Mouse (Mus musculus) thymus, postnatal 14 days (tissue): ENCODE data around the gene 1700001C19Rik.

Experiments
- DNase-seq: peaks from one replicate; pipeline ENCODE4 v3.0.0; 2021

1700001C19Rik gene

GRCm38 (mm10) chr17:47461688-47462087 lies 24.5 kb upstream of the 1700001C19Rik start:
- no peak for DNase-seq

- DNase-seq, result no peak
Observed at GRCm38 (mm10) chr17:47459341-47459919, 22.3 kb upstream of the 1700001C19Rik start.

DNA sequence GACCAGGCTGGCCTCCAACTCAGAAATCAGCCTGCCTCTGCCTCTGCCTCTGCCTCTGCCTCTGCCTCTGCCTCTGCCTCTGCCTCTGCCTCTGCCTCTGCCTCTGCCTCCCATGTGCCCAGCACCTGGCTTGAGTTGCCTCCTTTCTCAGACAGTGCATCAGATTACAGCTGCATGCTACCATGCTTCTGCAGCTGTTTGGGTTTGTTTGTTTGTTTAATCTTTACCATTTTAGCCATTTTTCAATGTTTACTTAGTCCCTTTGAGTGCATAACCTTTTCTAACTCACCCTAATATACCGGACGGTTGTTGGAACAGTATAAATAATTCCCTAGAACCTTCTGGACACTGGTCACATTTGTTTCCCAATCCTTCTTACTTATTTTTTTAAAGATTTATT lies 21.8 kb upstream of the 1700001C19Rik start:
- DNase-seq, result no peak

DNA sequence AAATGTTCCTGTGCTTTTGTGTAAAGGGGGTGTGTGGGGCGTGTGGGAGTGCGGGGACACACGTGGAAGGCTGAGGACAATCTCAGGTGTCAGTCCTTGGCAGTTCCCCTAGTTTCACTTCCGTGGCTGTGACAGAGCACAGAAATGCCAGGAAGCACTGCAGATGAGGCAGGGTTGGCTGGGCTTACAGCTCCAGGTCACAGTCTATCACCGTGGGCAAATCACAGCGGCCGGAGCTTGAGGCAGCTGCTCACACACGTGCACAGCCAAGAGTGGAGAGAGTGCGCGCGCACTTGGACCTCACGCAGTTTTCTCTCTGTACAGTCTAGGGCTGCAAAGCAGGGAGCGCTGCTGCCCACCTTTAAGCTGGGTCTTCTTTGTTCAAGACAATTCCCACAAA lies 21.1 kb upstream of the 1700001C19Rik start:
- DNase-seq, result no peak

DNA sequence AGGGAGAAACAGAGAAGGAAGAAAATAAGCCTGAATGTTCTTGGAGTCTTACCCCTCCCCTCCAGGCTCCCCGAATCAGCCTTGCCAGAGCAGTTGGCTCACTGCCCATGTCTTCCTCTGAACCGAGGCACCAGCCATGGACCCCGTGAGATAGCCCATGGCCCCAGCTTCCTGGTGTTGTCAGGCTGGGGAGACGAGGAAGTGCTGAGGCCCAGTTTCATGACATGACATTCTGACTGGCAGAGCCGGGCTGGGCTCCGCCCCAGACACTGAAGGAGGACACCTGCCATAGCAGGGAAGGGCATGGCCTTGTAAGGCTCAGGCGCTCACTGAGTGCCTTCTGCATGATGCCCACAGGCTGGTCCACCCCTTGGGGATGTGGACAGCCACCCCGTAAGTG lies 17.5 kb upstream of the 1700001C19Rik start:
- DNase-seq, result peak; percentile 51

GRCm38 (mm10) chr17:47452886-47453285 lies 15.7 kb upstream of the 1700001C19Rik start:
- no peak for DNase-seq

DNA sequence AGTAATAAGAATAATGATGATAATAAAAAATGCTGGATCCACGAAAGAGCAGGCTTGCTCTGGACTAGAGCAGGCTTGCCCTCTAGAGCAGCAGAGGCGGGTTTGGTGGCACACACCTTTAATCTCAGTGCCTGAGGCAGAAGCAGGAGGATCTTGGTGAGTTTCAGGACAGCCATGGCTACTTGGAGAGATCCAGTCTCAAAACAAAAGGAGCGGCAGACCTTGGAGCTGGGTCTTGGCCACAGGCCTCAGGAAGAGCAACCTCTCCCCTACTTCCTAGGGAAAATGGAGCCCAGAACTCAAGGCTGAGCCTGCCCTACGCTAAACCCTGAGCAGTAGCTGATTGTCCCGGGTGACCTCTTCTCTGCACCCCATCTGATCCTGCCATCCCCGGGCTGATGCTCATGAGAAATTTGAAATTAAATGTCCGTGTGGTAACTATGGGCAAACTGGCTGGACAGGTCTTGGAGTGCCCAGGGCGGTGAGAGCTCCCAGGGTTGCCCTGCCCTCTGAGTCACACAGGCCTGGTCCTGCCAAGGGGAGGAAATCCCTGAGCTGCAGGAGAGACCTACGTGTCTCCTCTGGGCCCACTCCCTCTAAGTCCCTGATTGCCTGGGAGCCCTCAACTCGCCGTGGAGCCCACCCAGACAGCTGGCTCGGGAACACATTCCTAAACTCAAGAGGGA lies 13.8 kb upstream of the 1700001C19Rik start:
- DNase-seq, result no peak

DNA sequence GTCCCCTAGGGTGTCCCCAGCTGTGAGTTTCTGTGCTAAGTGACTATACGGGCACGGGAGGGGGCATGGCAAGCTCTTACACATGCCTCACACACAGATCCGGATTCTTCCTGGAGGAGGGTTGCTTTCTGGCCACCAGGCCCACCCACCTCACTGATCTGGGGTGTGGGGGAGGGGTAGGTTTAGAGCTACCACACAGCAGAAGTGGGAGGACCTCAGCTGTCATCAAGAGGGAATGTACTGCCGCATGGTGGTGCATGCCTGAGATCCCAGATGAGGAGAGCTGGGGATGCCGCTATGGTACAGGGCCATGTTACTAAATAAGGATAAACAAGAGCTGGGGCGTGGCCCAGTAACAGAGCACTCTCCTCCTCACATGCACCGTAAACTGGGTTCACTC lies 13.1 kb upstream of the 1700001C19Rik start:
- no peak for DNase-seq

DNA sequence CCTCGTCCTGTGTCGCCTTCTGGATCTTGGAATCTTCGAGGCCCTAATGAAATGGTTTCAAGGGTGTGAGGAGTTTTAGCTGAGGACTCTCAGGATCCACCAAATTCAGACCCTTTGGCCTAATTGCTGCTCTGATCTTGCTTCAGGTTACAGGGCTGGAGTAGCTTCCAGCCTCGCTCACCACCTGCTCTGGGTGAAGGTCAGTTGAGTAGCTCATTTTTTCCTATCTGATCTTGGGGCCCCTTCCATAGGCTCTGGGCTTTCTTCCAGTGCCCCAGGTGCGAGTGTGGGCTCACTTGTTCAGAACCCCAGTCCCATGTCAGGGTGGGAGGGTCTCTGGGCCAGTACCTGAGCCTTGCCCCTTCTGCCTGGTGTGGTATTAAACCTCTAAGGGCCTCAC lies 12.3 kb upstream of the 1700001C19Rik start:
- no peak for DNase-seq

DNA sequence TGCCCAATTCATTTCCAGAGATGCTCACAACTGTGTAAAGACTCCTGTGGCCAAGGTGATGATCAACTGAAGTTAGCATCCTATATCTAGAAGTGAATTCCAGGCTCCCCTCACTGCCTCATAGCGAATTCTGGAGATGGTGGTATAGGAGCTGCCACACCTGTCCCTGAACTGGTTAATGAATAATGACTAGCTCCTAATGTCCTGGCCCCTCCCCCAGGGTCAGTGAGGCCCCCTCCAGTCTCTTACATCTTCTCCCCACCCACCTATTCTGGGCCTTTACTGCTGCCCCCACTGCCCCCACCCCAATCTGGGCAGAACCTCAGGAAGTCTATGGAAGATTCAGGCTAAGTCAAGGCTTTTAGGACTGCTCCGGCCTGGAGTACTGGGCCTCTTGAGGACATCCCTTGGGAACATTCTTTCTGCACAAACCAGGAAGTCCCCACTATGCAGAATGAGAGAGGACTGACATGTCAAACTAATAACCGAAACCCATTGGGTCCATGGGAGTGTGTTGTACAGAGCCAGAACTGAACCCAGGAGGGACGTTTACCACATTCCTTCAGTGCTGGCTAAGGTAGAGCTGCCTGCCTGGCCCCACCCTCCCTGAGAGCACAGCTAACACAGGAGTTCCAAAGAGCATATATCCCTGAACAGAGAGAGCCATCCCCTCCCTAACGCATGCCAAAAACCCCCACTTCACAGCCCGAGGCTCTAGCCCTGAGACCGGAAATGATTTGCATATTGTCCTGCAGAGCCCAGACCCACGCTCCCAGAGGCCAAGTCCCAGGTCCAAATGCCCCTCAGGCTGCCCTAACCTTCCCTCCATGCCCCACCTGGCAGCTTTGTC lies 11.6 kb upstream of the 1700001C19Rik start:
- DNase-seq, result no peak

GRCm38 (mm10) chr17:47446561-47446960 lies 9.4 kb upstream of the 1700001C19Rik start:
- no peak for DNase-seq

- no peak for DNase-seq
Observed at GRCm38 (mm10) chr17:47446025-47446424, 8.8 kb upstream of the 1700001C19Rik start.

GRCm38 (mm10) chr17:47445518-47445917 lies 8.3 kb upstream of the 1700001C19Rik start:
- DNase-seq, result no peak

- no peak for DNase-seq
Observed at GRCm38 (mm10) chr17:47444113-47444512, 6.9 kb upstream of the 1700001C19Rik start.

- no peak for DNase-seq
Observed at GRCm38 (mm10) chr17:47442271-47442670, 5.1 kb upstream of the 1700001C19Rik start.

- no peak for DNase-seq
Observed at GRCm38 (mm10) chr17:47441296-47442051, 4.3 kb upstream of the 1700001C19Rik start.

GRCm38 (mm10) chr17:47440359-47440890 lies 3.2 kb upstream of the 1700001C19Rik start:
- DNase-seq, result no peak

- no peak for DNase-seq
Observed at GRCm38 (mm10) chr17:47439396-47440028, 2.3 kb upstream of the 1700001C19Rik start.

GRCm38 (mm10) chr17:47438611-47439010 lies 1.4 kb upstream of the 1700001C19Rik start:
- no peak for DNase-seq

- DNase-seq, result peak; percentile 17
Observed at GRCm38 (mm10) chr17:47436156-47436906, 845 bp downstream of the 1700001C19Rik start, which contains the start of gene AI661453. TSS of gene AI661453 (plus strand) at chr17:47436615.

GRCm38 (mm10) chr17:47430815-47431214 lies 6.4 kb downstream of the 1700001C19Rik start:
- no peak for DNase-seq
